Mouse (Mus musculus) liver, postnatal 0 days (tissue): ENCODE results near the gene 1700029P11Rik. TPM values are rescaled to one million over a fixed set of nuclear protein-coding genes. Genes with fewer than 3 reads are reported as not detected.

Experiments
- ATAC-seq: fragments of 200-750 bp; cut with Nextera tagmentation; 2 replicates; pipeline ENCODE4 v1.8.0; 2017; ENCODE audit warnings: mild to moderate bottlenecking, moderate library complexity
- DNase-seq: peaks from one replicate; pipeline ENCODE4 v3.0.0-alpha.2; 2016
- H3K27ac ChIP-seq: fragments of 300-500 bp; sonication (generic); 2 replicates; pipeline ENCODE4 v1.5.1; 2014; ENCODE audit warnings: antibody characterized with exemption, moderate library complexity, mild to moderate bottlenecking, low read depth
- H3K27me3 ChIP-seq: fragments of 300-500 bp; sonication (generic); 2 replicates; pipeline ENCODE4 v1.6.1; 2014; ENCODE audit warnings: low read length, control low read depth, mixed read lengths; ENCODE audit not compliant: insufficient read depth
- H3K36me3 ChIP-seq: fragments of 300-500 bp; sonication (generic); replicated peaks from 2 replicates; pipeline ENCODE4 v1.6.1; 2014; ENCODE audit warnings: mild to moderate bottlenecking, control low read depth, low read length, moderate library complexity, mixed read lengths; ENCODE audit not compliant: insufficient read depth
- H3K4me1 ChIP-seq: fragments of 300-500 bp; sonication (generic); 2 replicates; pipeline ENCODE4 v1.6.1; 2014; ENCODE audit warnings: antibody characterized with exemption, mild to moderate bottlenecking, control low read depth; ENCODE audit not compliant: insufficient read depth
- H3K4me2 ChIP-seq: fragments of 300-500 bp; sonication (generic); 2 replicates; pipeline ENCODE4 v1.6.1; 2014; ENCODE audit warnings: low read depth, mild to moderate bottlenecking, low read length, moderate library complexity, mixed read lengths
- H3K4me3 ChIP-seq: fragments of 300-500 bp; sonication (generic); 2 replicates; pipeline ENCODE4 v1.5.1; 2014; ENCODE audit warnings: low read depth, low read length
- H3K9ac ChIP-seq: fragments of 300-500 bp; sonication (generic); replicated peaks from 2 replicates; pipeline ENCODE4 v1.6.1; 2014; ENCODE audit warnings: mild to moderate bottlenecking, moderate library complexity
- H3K9me3 ChIP-seq: fragments of 300-500 bp; sonication (generic); 2 replicates; pipeline ENCODE4 v1.6.1; 2016; ENCODE audit warnings: mild to moderate bottlenecking, control low read depth, low read length, mixed read lengths
- CTCF ChIP-seq: sonication (generic); IDR thresholded peaks from 2 replicates; pipeline ENCODE4 v1.5.1; 2016; ENCODE audit warnings: antibody characterized with exemption, low read depth
- EP300 ChIP-seq: IDR thresholded peaks from 2 replicates; pipeline ENCODE4 v1.6.1; 2016; ENCODE audit warnings: antibody characterized with exemption, low read depth, mild to moderate bottlenecking
- WGBS: fragments of 180-500 bp; shearing (Covaris S2); extraction: QIAGEN DNeasy Blood & Tissue Kit; methylation state at CpG from one replicate; pipeline ENCODE4 v1.1.7; 2014; ENCODE audit not compliant: insufficient replicate concordance; 5-methylcytosine and 5-hydroxymethylcytosine counted together
- polyA plus RNA-seq: library from polyadenylated mRNA; unstranded; fragments of >200 nt; fragmentation: Nextera tagmentation; extraction: Ambion mirVana; gene quantifications from 2 replicates; pipeline ENCODE4 v1.2.1, GENCODE M21; 2015

1700029P11Rik gene
- polyA plus RNA-seq, 1 experiment from 2014 or later, result not detected

- WGBS, result 64% methylated on average over 13 of the region's 13 CpGs
- TF ChIP-seq CTCF (no peak), EP300 (no peak)
- DNase-seq (no peak), ATAC-seq (peak; percentile 23; the same call in 1 of the 2 replicates)
- Histone ChIP-seq H3K9me3 (no peaks in the 10 kb centered on the region), H3K4me3 (no peak overlapping the region), H3K9ac (no peak overlapping the region), H3K36me3 (peaks cover 44% of the 10 kb centered on the region), H3K4me1 (0 out of 2 replicates have a peak, but pooled peaks cover 2% of the 10 kb centered on the region), H3K27me3 (no peaks in the 10 kb centered on the region), H3K27ac (no peak overlapping the region; the same call in 1 of the 2 replicates), H3K4me2 (no peak overlapping the region)
Measured at GRCm38 (mm10) chr15:82022535-82023088, 42.3 kb downstream of the 1700029P11Rik start.

DNA sequence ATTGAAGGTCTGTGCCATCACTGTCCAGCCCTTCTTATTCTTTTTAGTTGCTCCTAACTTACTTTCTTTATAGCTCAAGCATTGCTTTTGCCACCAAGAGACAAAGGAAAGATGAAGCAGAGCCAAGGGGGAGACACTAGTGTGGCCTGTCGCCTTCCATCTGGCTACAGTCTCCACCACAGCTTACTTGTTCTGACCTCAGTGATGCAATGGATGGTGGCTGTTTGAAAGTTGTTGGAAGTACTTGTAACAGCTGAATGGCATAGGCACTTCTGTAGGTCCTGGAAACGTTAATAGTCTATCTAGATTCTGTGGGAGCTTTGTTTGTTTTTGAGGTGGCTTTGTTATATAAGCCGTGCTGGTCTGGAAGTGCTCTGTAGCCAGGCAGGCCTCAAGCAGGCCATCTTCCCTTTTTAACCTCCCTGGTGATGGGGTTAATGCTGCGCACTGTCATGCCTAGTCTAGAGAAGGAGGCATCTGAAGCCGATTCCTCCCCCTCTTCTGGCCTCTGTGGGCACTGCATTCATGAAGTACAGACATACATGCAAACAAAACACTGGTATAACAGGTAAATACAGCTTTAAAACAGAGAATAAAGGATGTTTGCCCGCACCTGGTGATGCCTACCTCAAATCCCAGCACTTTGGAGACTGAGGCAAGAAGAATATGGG, 43.8 kb downstream of the 1700029P11Rik start:
- DNase-seq (no peak), ATAC-seq (no peak)
- Histone ChIP-seq H3K4me1 (no peaks in the 10 kb centered on the region), H3K9me3 (no peaks in the 10 kb centered on the region), H3K9ac (no peak overlapping the region), H3K36me3 (peaks cover 51% of the 10 kb centered on the region), H3K4me3 (no peak overlapping the region), H3K27me3 (no peaks in the 10 kb centered on the region), H3K4me2 (no peak overlapping the region), H3K27ac (no peak overlapping the region)
- 71% methylated on average over 6 of the region's 6 CpGs for WGBS
- TF ChIP-seq CTCF, result no peak
- TF ChIP-seq EP300, result no peak

DNA sequence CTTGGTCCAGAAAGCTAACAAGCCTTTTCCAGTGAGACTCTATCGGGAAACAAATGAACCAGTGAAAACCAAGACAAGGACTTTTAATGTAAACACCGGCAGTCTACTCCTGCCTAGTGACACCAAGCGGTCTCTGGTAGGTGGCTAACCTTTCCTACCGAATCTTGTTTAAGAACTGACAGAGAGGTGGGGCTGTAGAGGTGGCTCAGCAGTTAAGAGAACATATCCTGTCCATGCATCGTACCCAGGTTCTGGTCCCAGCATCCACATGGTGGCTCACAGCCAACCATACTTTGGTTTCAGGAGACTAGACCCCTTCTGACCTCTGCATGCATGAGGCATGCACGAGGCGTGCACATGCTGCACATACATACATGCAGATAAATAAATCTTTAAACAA, 46.9 kb downstream of the 1700029P11Rik start:
- TF ChIP-seq EP300, result no peak
- no peak; the same call in 1 of the 2 replicates for TF ChIP-seq CTCF
- ATAC-seq (0 out of 2 replicates have a peak, but pooled peaks have one; percentile 12), DNase-seq (no peak)
- Histone ChIP-seq H3K9me3 (no peaks in the 10 kb centered on the region), H3K4me2 (no peak overlapping the region), H3K27ac (peak overlapping the region; percentile 71), H3K9ac (no peak overlapping the region), H3K27me3 (no peaks in the 10 kb centered on the region), H3K36me3 (peaks cover 65% of the 10 kb centered on the region), H3K4me3 (no peak overlapping the region), H3K4me1 (no peaks in the 10 kb centered on the region)
- WGBS, result 79% methylated on average over 7 of the region's 7 CpGs

- Histone ChIP-seq H3K4me2 (no peak overlapping the region), H3K27me3 (no peaks in the 10 kb centered on the region), H3K36me3 (peaks cover 65% of the 10 kb centered on the region), H3K4me1 (no peaks in the 10 kb centered on the region), H3K4me3 (no peak overlapping the region), H3K9me3 (no peaks in the 10 kb centered on the region), H3K9ac (no peak overlapping the region), H3K27ac (peak overlapping the region; percentile 71)
- TF ChIP-seq EP300, result peak; percentile 66
- TF ChIP-seq CTCF, result no peak
- ATAC-seq (peak; percentile 71), DNase-seq (peak; percentile 29)
- WGBS, result 76% methylated on average over 7 of the region's 7 CpGs
Measured at GRCm38 (mm10) chr15:82027726-82028125, 47.4 kb downstream of the 1700029P11Rik start.

Other genes with a start within 250 kb of the 1700029P11Rik start
- gene Zc3h7b, start 235.5 kb upstream of the 1700029P11Rik start, polyA plus RNA-seq, result 3.3 and 4.2 TPM in 2 replicates
- 31.3 and 38.0 TPM in 2 replicates for gene Rangap1, start 235.0 kb upstream of the 1700029P11Rik start, polyA plus RNA-seq
- gene Tef, start 178.1 kb upstream of the 1700029P11Rik start, polyA plus RNA-seq, result 14.0 and 16.3 TPM in 2 replicates
- 10.9 and 12.3 TPM in 2 replicates for gene Tob2, start 121.7 kb upstream of the 1700029P11Rik start, polyA plus RNA-seq
- gene Phf5a, start 108.6 kb upstream of the 1700029P11Rik start, polyA plus RNA-seq, result 61.5 and 63.0 TPM in 2 replicates
- gene Aco2, start 108.2 kb upstream of the 1700029P11Rik start, polyA plus RNA-seq, result 86.7 and 87.0 TPM in 2 replicates
- gene Polr3h, start 54.3 kb upstream of the 1700029P11Rik start, polyA plus RNA-seq, result 57.0 and 57.3 TPM in 2 replicates
- 0.52 and 0.59 TPM in 2 replicates for gene Csdc2, start 43.8 kb upstream of the 1700029P11Rik start, polyA plus RNA-seq
- gene Pmm1, start 19.6 kb upstream of the 1700029P11Rik start, polyA plus RNA-seq, result 9.8 and 10.1 TPM in 2 replicates
- gene Xrcc6, start 7.3 kb downstream of the 1700029P11Rik start, polyA plus RNA-seq, result 25.7 and 27.8 TPM in 2 replicates
- 14.6 and 15.0 TPM in 2 replicates for gene Desi1, start 53.3 kb downstream of the 1700029P11Rik start, polyA plus RNA-seq
- gene Snu13, start 67.1 kb downstream of the 1700029P11Rik start, polyA plus RNA-seq, result 84.6 and 92.1 TPM in 2 replicates
- not detected in 2 replicates for gene 4930407I10Rik, start 78.6 kb downstream of the 1700029P11Rik start, polyA plus RNA-seq
- not detected in 2 replicates for gene Mei1, start 89.5 kb downstream of the 1700029P11Rik start, polyA plus RNA-seq
- gene Ccdc134, start 147.4 kb downstream of the 1700029P11Rik start, polyA plus RNA-seq, result 3.6 and 4.0 TPM in 2 replicates
- gene Srebf2, start 166.6 kb downstream of the 1700029P11Rik start, polyA plus RNA-seq, result 30.3 and 33.6 TPM in 2 replicates
- 0.08 and 0.13 TPM in 2 replicates for gene Shisa8, start 232.3 kb downstream of the 1700029P11Rik start, polyA plus RNA-seq
- gene Tnfrsf13c, start 243.8 kb downstream of the 1700029P11Rik start, polyA plus RNA-seq, result 2.0 and 2.3 TPM in 2 replicates